Mouse (Mus musculus) monocyte, adult 2 months (primary cell): ENCODE measurements around the gene Mrgprd.

Experiments used
- DNase-seq, 2 experiments: peaks; one replicate each; pipeline ENCODE4 v3.0.0; 2022; ENCODE audit warnings: low spot score in 2 of 2, low read depth in 1 of 2

The Mrgprd gene

GRCm38 (mm10) chr7:145340248-145340904 is 25.7 kb downstream of the Mrgprd start:
- no peak for DNase-seq
